Mouse (Mus musculus): ENCODE results near the gene Hoxa10.

Gene Hoxa10

GRCm38 (mm10) chr6:52219234-52219942 is 21.3 kb downstream of the Hoxa10 start:
- peak; percentile 29 to 68 for DNase-seq (ENCODE audit: inconsistent age in 2 of 2, low spot score in 1 of 2)

GRCm38 (mm10) chr6:52218643-52219215 is 21.9 kb downstream of the Hoxa10 start:
- peak; percentile 19 to 37 for DNase-seq (ENCODE audit: inconsistent age in 2 of 2, low spot score in 1 of 2)

GRCm38 (mm10) chr6:52217895-52218642 is 22.6 kb downstream of the Hoxa10 start:
- peak in 1 of 2 experiments; percentile 47 for DNase-seq (ENCODE audit: inconsistent age in 2 of 2, low spot score in 1 of 2)

- DNase-seq (ENCODE audit: inconsistent age in 2 of 2, low spot score in 1 of 2), result peak in 1 of 2 experiments; percentile 87
Observed at GRCm38 (mm10) chr6:52217459-52217768, 23.2 kb downstream of the Hoxa10 start.

GRCm38 (mm10) chr6:52216691-52217458 is 23.8 kb downstream of the Hoxa10 start:
- peak; percentile 65 to 93 for DNase-seq (ENCODE audit: inconsistent age in 2 of 2, low spot score in 1 of 2)

- DNase-seq (ENCODE audit: inconsistent age in 2 of 2, low spot score in 1 of 2), result peak; percentile 30 to 68
Observed at GRCm38 (mm10) chr6:52215771-52216535, 24.7 kb downstream of the Hoxa10 start.

- DNase-seq (ENCODE audit: inconsistent age in 2 of 2, low spot score in 1 of 2), result peak in 1 of 2 experiments; percentile 22
Observed at GRCm38 (mm10) chr6:52215070-52215469, 25.6 kb downstream of the Hoxa10 start.

GRCm38 (mm10) chr6:52214271-52214670 is 26.4 kb downstream of the Hoxa10 start:
- peak in 1 of 2 experiments; percentile 17 for DNase-seq (ENCODE audit: inconsistent age in 2 of 2, low spot score in 1 of 2)

GRCm38 (mm10) chr6:52213119-52213986 is 27.3 kb downstream of the Hoxa10 start, which contains the start of the genes Hoxa3 and Gm28308:
Hoxa3 (minus strand) TSS chr6:52213336.
Gm28308 (minus strand) TSS chr6:52213339.
- peak in 1 of 2 experiments; percentile 81 for DNase-seq (ENCODE audit: inconsistent age in 2 of 2, low spot score in 1 of 2)

GRCm38 (mm10) chr6:52212556-52213118 is 28.0 kb downstream of the Hoxa10 start:
- peak; percentile 68 to 92 for DNase-seq (ENCODE audit: inconsistent age in 2 of 2, low spot score in 1 of 2)

GRCm38 (mm10) chr6:52211961-52212360 is 28.7 kb downstream of the Hoxa10 start:
- peak in 1 of 2 experiments; percentile 52 for DNase-seq (ENCODE audit: inconsistent age in 2 of 2, low spot score in 1 of 2)

GRCm38 (mm10) chr6:52211170-52211935 is 29.3 kb downstream of the Hoxa10 start:
- DNase-seq (ENCODE audit: inconsistent age in 2 of 2, low spot score in 1 of 2), result peak; percentile 87 to 95

GRCm38 (mm10) chr6:52209685-52210046 is 31.0 kb downstream of the Hoxa10 start:
- DNase-seq (ENCODE audit: inconsistent age in 2 of 2, low spot score in 1 of 2), result peak in 1 of 2 experiments; percentile 47

- DNase-seq (ENCODE audit: inconsistent age in 2 of 2, low spot score in 1 of 2), result peak in 1 of 2 experiments; percentile 78
Observed at GRCm38 (mm10) chr6:52208868-52209684, 31.6 kb downstream of the Hoxa10 start.

GRCm38 (mm10) chr6:52208072-52208867 is 32.4 kb downstream of the Hoxa10 start, which contains the start of gene Hoxa6:
Hoxa6 (minus strand) TSS chr6:52208722.
- peak; percentile 80 to 92 for DNase-seq (ENCODE audit: inconsistent age in 2 of 2, low spot score in 1 of 2)

- DNase-seq (ENCODE audit: inconsistent age in 2 of 2, low spot score in 1 of 2), result no peak
Observed at GRCm38 (mm10) chr6:52207684-52207976, 33.0 kb downstream of the Hoxa10 start.
